Mouse (Mus musculus) G1E (cell line): ENCODE data around the gene Tmem202. TPM values are rescaled to one million over a fixed set of nuclear protein-coding genes. Genes with fewer than 3 reads are reported as not detected.

Source experiments
- ATAC-seq: 2 replicates; pipeline ENCODE4 v1.8.0; 2016; ENCODE audit warnings: mild to moderate bottlenecking; ENCODE audit not compliant: insufficient number of reproducible peaks, poor library complexity, low FRiP score, severe bottlenecking; ENCODE audit errors: extremely low read depth
- DNase-seq: peaks from one replicate; pipeline ENCODE4 v3.0.0; 2012; ENCODE audit warnings: low spot score
- H3K27me3 ChIP-seq: 2 replicates; pipeline ENCODE4 v1.6.1; 2012; ENCODE audit warnings: mild to moderate bottlenecking, low read length, inconsistent platforms; ENCODE audit not compliant: insufficient read depth
- H3K36me3 ChIP-seq: replicated peaks from 2 replicates; pipeline ENCODE3; 2012; ENCODE audit warnings: mild to moderate bottlenecking, inconsistent platforms
- H3K4me1 ChIP-seq: 2 replicates; pipeline ENCODE4 v1.6.1; 2012; ENCODE audit warnings: low read depth, low read length, inconsistent platforms, mixed read lengths; ENCODE audit not compliant: insufficient read depth
- H3K4me3 ChIP-seq: 2 replicates; pipeline ENCODE4 v1.5.1; 2012; ENCODE audit warnings: low read depth, mild to moderate bottlenecking, inconsistent platforms, low read length, moderate library complexity, mixed read lengths
- H3K9me3 ChIP-seq: replicated peaks from 2 replicates; pipeline ENCODE4 v1.6.1; 2012; ENCODE audit warnings: inconsistent platforms
- CTCF ChIP-seq: IDR thresholded peaks from 2 replicates; pipeline ENCODE4 v1.5.1; 2012; ENCODE audit warnings: low read depth, low read length, inconsistent platforms, mixed read lengths
- GATA1 ChIP-seq: IDR thresholded peaks from 2 replicates; pipeline ENCODE4 v1.6.1; 2012; ENCODE audit warnings: borderline replicate concordance, low read length, inconsistent platforms, mixed read lengths
- GATA2 ChIP-seq: IDR thresholded peaks from 2 replicates; pipeline ENCODE4 v1.6.1; 2012; ENCODE audit warnings: low read depth, low read length, inconsistent platforms, borderline replicate concordance
- POLR2AphosphoS5 ChIP-seq: IDR thresholded peaks from 2 replicates; pipeline ENCODE4 v1.6.1; 2012; ENCODE audit warnings: low read depth, low read length, inconsistent platforms; ENCODE audit not compliant: insufficient replicate concordance
- TAL1 ChIP-seq: conservative IDR thresholded peaks from 2 replicates; pipeline ENCODE4 v1.6.1; 2012; ENCODE audit warnings: low read depth, low read length, inconsistent platforms, mixed read lengths
- polyA plus RNA-seq: library from polyadenylated mRNA; stranded (reverse); fragments of >175 nt; gene quantifications from 2 replicates; pipeline ENCODE4 v1.2.3, GENCODE M21; 2012
- total RNA-seq, 2 experiments: library from RNA; stranded (forward) in 1 of 2; stranded (reverse) in 1 of 2; fragments of 200-1000 nt in 1 of 2; fragments of >200 nt in 1 of 2; fragmentation: Nextera tagmentation in 1 of 2; gene quantifications; 2 replicates each; pipeline ENCODE4 v1.2.3; 2014 to 2017

The Tmem202 gene
- total and polyA plus RNA-seq, 3 experiments: not detected

DNA sequence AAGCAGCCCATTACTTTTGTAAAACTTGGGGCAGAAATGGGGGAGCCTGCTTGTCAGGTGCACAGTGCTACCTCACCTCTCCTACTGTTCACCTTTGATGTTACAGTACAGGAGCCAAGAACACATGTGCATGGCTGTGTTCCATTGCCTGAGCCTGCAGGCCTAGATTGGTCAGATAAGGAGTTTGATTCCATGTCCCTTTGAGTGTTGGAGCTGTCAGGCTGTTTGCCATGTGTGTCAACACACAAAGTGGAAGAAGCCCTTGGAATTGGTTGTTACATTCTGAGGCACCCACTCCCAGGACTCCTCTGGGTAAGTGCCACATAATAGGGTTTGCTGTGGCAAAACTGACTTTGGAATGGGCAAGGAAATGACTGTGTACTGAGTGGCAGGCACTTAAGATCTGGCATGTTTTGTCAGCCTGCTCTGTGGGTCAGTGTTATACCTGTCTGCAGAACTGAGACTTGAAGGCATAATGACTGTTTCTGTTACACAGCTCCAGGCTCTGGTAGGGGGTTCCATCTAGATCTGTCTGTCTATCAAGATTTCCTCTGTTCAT is 3.2 kb upstream of the Tmem202 start:
- DNase-seq (no peak), ATAC-seq (no peak)
- Histone ChIP-seq H3K9me3 (no peaks in the 10 kb centered on the region), H3K4me3 (no peak overlapping the region), H3K27me3 (peaks cover 35% of the 10 kb centered on the region), H3K4me1 (no peaks in the 10 kb centered on the region), H3K36me3 (no peaks in the 10 kb centered on the region)
- TF ChIP-seq GATA1 (no peak), GATA2 (no peak), CTCF (no peak), TAL1 (no peak), POLR2AphosphoS5 (no peak)

DNA sequence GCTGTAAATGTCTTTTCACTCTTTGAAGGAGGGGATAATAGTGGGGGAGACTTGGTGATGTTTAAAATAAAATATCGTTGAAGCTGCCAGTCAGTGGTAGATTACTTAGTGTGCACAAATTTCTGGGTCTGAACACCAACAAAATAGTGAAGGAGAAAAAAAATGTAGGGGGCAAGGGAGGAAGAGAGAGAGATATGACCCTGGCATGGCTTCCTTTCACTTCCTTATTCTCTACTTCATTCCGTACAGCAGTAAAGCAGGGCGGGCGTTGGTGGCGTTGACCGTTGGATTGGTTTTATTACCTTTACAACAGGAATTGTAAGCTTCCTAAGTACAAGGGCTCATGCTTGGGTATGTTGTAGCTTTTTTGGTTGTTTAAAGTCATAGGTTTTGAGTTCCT is 2.0 kb upstream of the Tmem202 start:
- no peaks in the 10 kb centered on the region for H3K36me3 ChIP-seq
- no peak for DNase-seq
- ATAC-seq: no peak
- peaks cover 35% of the 10 kb centered on the region for H3K27me3 ChIP-seq
- no peak overlapping the region for H3K4me3 ChIP-seq
- no peaks in the 10 kb centered on the region for H3K9me3 ChIP-seq
- TF ChIP-seq GATA1: no peak
- TF ChIP-seq POLR2AphosphoS5: no peak
- TF ChIP-seq CTCF: no peak
- no peak for TF ChIP-seq TAL1
- no peaks in the 10 kb centered on the region; the same call in 1 of the 2 replicates for H3K4me1 ChIP-seq

DNA sequence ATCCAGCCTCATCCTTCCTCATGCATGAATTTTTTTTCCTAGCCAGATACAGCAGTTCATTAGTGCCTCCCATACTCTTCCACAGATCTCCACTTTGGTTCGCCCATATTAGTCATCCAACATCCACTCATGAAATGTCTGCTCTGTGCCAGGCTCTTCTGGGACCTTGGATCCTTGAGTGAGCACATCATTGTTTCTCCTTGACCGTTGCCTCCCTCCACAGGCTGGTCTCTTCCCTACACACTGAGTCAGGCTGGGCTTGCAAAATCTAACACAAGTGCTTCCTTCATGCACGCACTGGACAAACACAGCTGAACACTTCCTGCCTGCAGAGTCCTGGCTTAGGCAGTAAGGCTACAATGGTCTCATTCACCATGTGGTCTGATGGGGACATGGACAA is 2.0 kb downstream of the Tmem202 start:
- Histone ChIP-seq H3K36me3 (no peaks in the 10 kb centered on the region), H3K4me1 (no peaks in the 10 kb centered on the region; the same call in 1 of the 2 replicates), H3K4me3 (no peak overlapping the region), H3K9me3 (no peaks in the 10 kb centered on the region), H3K27me3 (peaks cover 31% of the 10 kb centered on the region)
- ATAC-seq (no peak), DNase-seq (no peak)
- TF ChIP-seq POLR2AphosphoS5 (no peak), CTCF (no peak), GATA1 (no peak), GATA2 (no peak), TAL1 (no peak)

DNA sequence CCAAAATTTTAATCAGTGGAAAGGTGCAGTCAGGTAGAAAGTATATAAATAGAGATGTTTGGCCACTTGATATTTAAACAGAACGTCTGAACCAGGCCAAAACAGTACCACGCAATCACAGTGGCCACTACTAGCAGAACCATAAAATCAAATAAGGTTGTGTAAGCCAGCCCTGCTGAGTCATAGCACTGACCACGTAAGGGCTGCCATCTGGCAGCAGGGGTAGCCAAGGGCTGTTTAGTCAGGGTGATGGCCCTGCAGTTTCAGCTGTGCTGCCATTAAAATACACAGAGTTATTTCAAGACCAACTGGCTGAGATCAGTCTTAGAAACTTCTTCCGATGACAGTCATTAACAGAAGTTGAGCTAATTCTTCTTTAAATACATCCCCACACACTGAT is 5.8 kb downstream of the Tmem202 start:
- Histone ChIP-seq H3K27me3 (peaks cover 34% of the 10 kb centered on the region), H3K9me3 (no peaks in the 10 kb centered on the region), H3K4me1 (no peaks in the 10 kb centered on the region; the same call in 1 of the 2 replicates), H3K36me3 (no peaks in the 10 kb centered on the region), H3K4me3 (no peak overlapping the region)
- TF ChIP-seq POLR2AphosphoS5 (no peak), TAL1 (no peak), GATA2 (no peak), CTCF (no peak), GATA1 (no peak)
- no peak for DNase-seq
- ATAC-seq: no peak

DNA sequence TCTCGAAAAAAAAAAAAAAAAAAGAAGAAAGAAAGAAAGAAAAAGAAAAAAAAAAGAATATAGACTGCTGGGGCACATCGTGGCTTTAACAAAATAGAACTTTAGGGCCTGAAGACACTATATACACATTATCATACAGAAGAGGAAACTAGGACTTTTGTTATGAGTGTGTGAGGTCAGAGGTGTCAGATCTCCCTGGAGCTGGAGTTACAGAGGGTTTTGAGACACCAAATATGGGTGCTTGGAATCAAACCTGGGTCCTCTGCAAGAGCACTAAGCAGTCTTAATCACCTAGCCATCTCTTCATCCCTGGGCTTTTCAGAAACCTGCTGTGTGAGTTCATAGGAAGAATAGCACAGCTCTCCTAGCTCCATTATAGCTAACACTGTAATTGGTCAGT is 6.2 kb downstream of the Tmem202 start:
- H3K27me3 ChIP-seq: peaks cover 34% of the 10 kb centered on the region
- H3K9me3 ChIP-seq: no peaks in the 10 kb centered on the region
- H3K4me3 ChIP-seq: no peak overlapping the region
- ATAC-seq: no peak
- TF ChIP-seq CTCF (no peak), TAL1 (no peak), GATA2 (no peak), POLR2AphosphoS5 (no peak), GATA1 (no peak)
- H3K4me1 ChIP-seq: no peaks in the 10 kb centered on the region; the same call in 1 of the 2 replicates
- DNase-seq: no peak
- H3K36me3 ChIP-seq: no peaks in the 10 kb centered on the region

DNA sequence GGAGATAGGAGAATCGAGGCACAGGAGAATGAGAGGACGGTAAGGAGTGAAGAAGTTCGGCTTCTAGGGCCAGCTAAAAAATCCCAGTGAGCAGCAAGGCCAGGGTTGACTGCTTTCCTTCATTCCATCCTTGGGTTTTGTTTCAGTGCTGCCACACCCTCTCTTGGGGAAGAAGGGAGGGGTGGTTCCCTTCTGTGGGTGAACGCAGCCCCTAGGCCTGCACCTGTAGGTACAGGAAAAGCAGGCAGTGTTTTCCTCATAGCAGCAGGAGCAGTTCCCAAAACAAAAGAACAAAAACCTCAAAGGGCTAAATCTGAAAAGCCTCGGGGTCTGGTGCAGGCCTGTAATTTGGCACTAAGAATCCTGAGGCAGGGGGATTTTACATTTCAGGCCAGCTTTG is 8.0 kb downstream of the Tmem202 start:
- Histone ChIP-seq H3K4me1 (no peaks in the 10 kb centered on the region), H3K4me3 (no peak overlapping the region), H3K36me3 (no peaks in the 10 kb centered on the region), H3K27me3 (peaks cover 31% of the 10 kb centered on the region), H3K9me3 (no peaks in the 10 kb centered on the region)
- ATAC-seq: no peak
- no peak for DNase-seq
- no peak for TF ChIP-seq POLR2AphosphoS5
- no peak for TF ChIP-seq GATA1
- no peak for TF ChIP-seq TAL1
- no peak for TF ChIP-seq CTCF
- TF ChIP-seq GATA2: no peak

DNA sequence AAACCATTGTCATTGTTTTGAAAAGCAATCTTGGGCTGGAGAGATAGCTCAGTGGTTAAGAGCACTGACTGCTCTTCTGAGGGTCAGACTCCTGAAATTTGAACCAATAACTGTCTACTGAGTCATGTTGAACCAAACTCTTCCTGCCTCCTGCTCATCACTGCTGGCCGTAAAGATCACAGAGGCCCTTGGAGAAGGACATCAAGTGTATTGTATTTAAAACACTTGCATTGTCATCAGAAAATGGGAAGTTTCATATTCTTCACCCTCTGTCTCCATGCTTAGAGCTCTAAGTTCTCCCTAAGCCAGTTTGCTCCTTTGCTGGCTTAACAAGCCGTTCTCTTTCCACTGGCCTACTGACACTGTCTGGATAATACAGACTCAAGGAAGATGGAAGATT is 11.4 kb downstream of the Tmem202 start:
- ATAC-seq (no peak), DNase-seq (no peak)
- peaks cover 33% of the 10 kb centered on the region for H3K27me3 ChIP-seq
- no peak for TF ChIP-seq TAL1
- TF ChIP-seq CTCF: no peak
- TF ChIP-seq GATA2: no peak
- no peak for TF ChIP-seq POLR2AphosphoS5
- no peak for TF ChIP-seq GATA1
- no peaks in the 10 kb centered on the region for H3K9me3 ChIP-seq
- no peaks in the 10 kb centered on the region for H3K36me3 ChIP-seq
- no peaks in the 10 kb centered on the region for H3K4me1 ChIP-seq
- no peak overlapping the region for H3K4me3 ChIP-seq
